Mouse (Mus musculus) stomach, postnatal 0 days (tissue): ENCODE data around the gene Yipf1.

Experiments used
- CTCF ChIP-seq: IDR thresholded peaks from 2 replicates; pipeline ENCODE4 v1.5.1; 2016; ENCODE audit warnings: antibody characterized with exemption, low read depth, mild to moderate bottlenecking, moderate library complexity
- EP300 ChIP-seq: optimal IDR thresholded peaks from 2 replicates; pipeline ENCODE3; 2016; ENCODE audit warnings: antibody characterized with exemption

DNA sequence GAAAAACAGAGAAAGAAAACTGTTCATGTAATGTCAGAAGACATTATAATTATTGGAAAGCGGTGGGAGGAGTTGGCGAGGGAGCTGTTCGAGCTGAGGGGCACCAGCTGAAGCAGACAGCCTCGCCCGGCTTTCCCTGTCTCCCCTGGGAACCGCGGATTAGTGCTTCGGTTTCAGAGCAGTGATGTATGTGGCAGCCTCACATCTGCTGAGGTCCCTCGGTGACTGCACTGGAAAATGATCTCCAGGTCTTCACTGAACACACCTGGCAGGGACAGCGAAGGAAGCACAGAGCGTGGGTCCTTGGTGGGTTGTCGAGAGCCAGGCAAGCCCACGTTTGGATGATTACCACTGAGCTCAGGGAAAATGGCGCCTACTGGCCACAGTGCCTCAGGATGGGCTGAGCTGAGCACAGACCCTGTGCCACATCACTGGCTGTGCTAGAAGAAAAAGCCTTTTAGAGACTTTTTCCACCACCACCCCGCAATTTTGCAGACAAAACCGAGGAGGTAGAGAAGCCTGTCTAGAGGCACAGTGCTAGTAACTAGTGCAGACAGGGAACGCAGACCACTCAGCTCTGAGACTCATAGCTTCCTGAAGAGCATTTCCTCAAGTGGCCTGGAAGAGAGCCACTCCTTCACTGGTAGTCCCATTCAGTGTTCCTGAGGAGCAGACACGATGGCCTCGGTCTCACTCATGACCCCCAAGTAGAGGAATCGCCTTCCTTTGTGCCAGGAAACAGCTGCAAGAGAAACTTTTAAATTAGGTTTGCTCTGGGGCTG is 34.6 kb downstream of the Yipf1 start:
- TF ChIP-seq CTCF (no peak), EP300 (no peak)
